Mouse (Mus musculus) CH12.LX (cell line): ENCODE measurements around the gene Gmpr2. TPM values are rescaled to one million over a fixed set of nuclear protein-coding genes. Genes with fewer than 3 reads are reported as not detected.

ENCODE experiments used
- DNase-seq: peaks from one replicate; pipeline ENCODE4 v3.0.0-alpha.2; 2013; ENCODE audit errors: extremely low read depth
- H3K27ac ChIP-seq: 2 replicates; pipeline ENCODE4 v1.5.1; 2012; ENCODE audit warnings: low read depth, mild to moderate bottlenecking, control low read depth, moderate library complexity; ENCODE audit not compliant: insufficient read depth
- H3K27me3 ChIP-seq: replicated peaks from 2 replicates; pipeline ENCODE3; 2012; ENCODE audit warnings: inconsistent platforms
- H3K36me3 ChIP-seq, 2 experiments: replicated peaks in 1 of 2; 2 replicates each; pipeline versions ENCODE3 to v1.6.1; 2012; ENCODE audit warnings: inconsistent platforms in 1 of 2, low read length in 1 of 2, mild to moderate bottlenecking in 1 of 2, mixed read lengths in 1 of 2, moderate library complexity in 1 of 2; ENCODE audit not compliant: control insufficient read depth in 1 of 2, insufficient read depth in 1 of 2
- H3K4me1 ChIP-seq, 2 experiments: 2 replicates each; pipeline ENCODE4 v1.6.1; 2012; ENCODE audit warnings: inconsistent platforms in 1 of 2, moderate library complexity in 1 of 2; ENCODE audit not compliant: insufficient read depth in 2 of 2, control insufficient read depth in 1 of 2
- H3K4me2 ChIP-seq: 2 replicates; pipeline ENCODE4 v1.6.1; 2012; ENCODE audit warnings: low read depth, mild to moderate bottlenecking, control low read depth; ENCODE audit not compliant: poor library complexity, insufficient read depth, severe bottlenecking
- H3K4me3 ChIP-seq, 3 experiments: fragments of 150-350 bp in 1 of 3; sonication (generic) in 1 of 3; replicated peaks in 1 of 3; 2 replicates each; pipeline versions ENCODE3 to v1.5.1; 2011 to 2012; ENCODE audit warnings: low read depth in 2 of 3, low read length in 2 of 3, mild to moderate bottlenecking in 2 of 3, moderate library complexity in 2 of 3, control low read depth in 1 of 3, improper control_type of control experiment in 1 of 3, inconsistent platforms in 1 of 3, mixed read lengths in 1 of 3; ENCODE audit not compliant: poor library complexity in 1 of 3
- H3K79me2 ChIP-seq: replicated peaks from 2 replicates; pipeline ENCODE4 v1.6.1; 2012; ENCODE audit warnings: mild to moderate bottlenecking, moderate library complexity; ENCODE audit not compliant: control insufficient read depth, poor library complexity, insufficient read depth, severe bottlenecking; ENCODE audit errors: extremely low read depth
- H3K9ac ChIP-seq: 2 replicates; pipeline ENCODE4 v1.6.1; 2012; ENCODE audit warnings: low read depth, mild to moderate bottlenecking, control low read depth, moderate library complexity; ENCODE audit not compliant: insufficient read depth
- H3K9me3 ChIP-seq: replicated peaks from 2 replicates; pipeline ENCODE3; 2012; ENCODE audit warnings: low read length, inconsistent platforms, mixed read lengths
- BHLHE40 ChIP-seq: IDR thresholded peaks from 2 replicates; pipeline ENCODE4 v1.6.1; 2011; ENCODE audit warnings: mild to moderate bottlenecking, low read depth, low read length, improper control_type of control experiment
- CHD2 ChIP-seq: IDR thresholded peaks from 2 replicates; pipeline ENCODE4 v1.6.1; 2011; ENCODE audit warnings: low read length, improper control_type of control experiment
- E2F4 ChIP-seq: IDR thresholded peaks from 2 replicates; pipeline ENCODE4 v1.6.1; 2011; ENCODE audit warnings: low read depth, low read length, improper control_type of control experiment; ENCODE audit not compliant: insufficient replicate concordance
- IRF4 ChIP-seq: IDR thresholded peaks from 2 replicates; pipeline ENCODE4 v1.6.1; 2014; ENCODE audit warnings: low read depth, mild to moderate bottlenecking, inconsistent platforms, low read length, improper control_type of control experiment
- JUN ChIP-seq: IDR thresholded peaks from 2 replicates; pipeline ENCODE4 v1.6.1; 2011; ENCODE audit warnings: low read depth, mild to moderate bottlenecking, low read length, improper control_type of control experiment, moderate library complexity; ENCODE audit not compliant: insufficient read depth
- MAFK ChIP-seq: IDR thresholded peaks from 2 replicates; pipeline ENCODE4 v1.6.1; 2011; ENCODE audit warnings: low read length, improper control_type of control experiment; ENCODE audit not compliant: insufficient replicate concordance
- MAZ ChIP-seq: IDR thresholded peaks from 2 replicates; pipeline ENCODE4 v1.6.1; 2012; ENCODE audit warnings: low read depth, mild to moderate bottlenecking, inconsistent platforms, low read length, improper control_type of control experiment, moderate library complexity
- MEF2A ChIP-seq: IDR thresholded peaks from 2 replicates; pipeline ENCODE4 v1.6.1; 2014; ENCODE audit warnings: low read depth, mild to moderate bottlenecking, inconsistent platforms, low read length, improper control_type of control experiment, borderline replicate concordance
- MXI1 ChIP-seq: IDR thresholded peaks from 2 replicates; pipeline ENCODE4 v1.6.1; 2011; ENCODE audit warnings: mild to moderate bottlenecking, low read depth, low read length, improper control_type of control experiment
- NELFE ChIP-seq: IDR thresholded peaks from 2 replicates; pipeline ENCODE4 v1.6.1; 2011; ENCODE audit warnings: low read depth, low read length, improper control_type of control experiment
- NRF1 ChIP-seq: IDR thresholded peaks from 2 replicates; pipeline ENCODE4 v1.6.1; 2014; ENCODE audit warnings: low read depth, mild to moderate bottlenecking, inconsistent platforms, low read length, improper control_type of control experiment, moderate library complexity
- POLR2A ChIP-seq: IDR thresholded peaks from 2 replicates; pipeline ENCODE4 v1.6.1; 2011; ENCODE audit warnings: low read depth, mild to moderate bottlenecking, improper control_type of control experiment, low read length
- RAD21 ChIP-seq: IDR thresholded peaks from 2 replicates; pipeline ENCODE4 v1.6.1; 2011; ENCODE audit warnings: low read depth, mild to moderate bottlenecking, low read length, improper control_type of control experiment, moderate library complexity
- SMC3 ChIP-seq: IDR thresholded peaks from 2 replicates; pipeline ENCODE4 v1.6.1; 2011; ENCODE audit warnings: low read depth, low read length, improper control_type of control experiment
- TCF12 ChIP-seq: IDR thresholded peaks from 2 replicates; pipeline ENCODE4 v1.6.1; 2014; ENCODE audit warnings: low read depth, mild to moderate bottlenecking, inconsistent platforms, low read length, improper control_type of control experiment
- UBTF ChIP-seq: IDR thresholded peaks from 2 replicates; pipeline ENCODE4 v1.6.1; 2012; ENCODE audit warnings: low read depth, mild to moderate bottlenecking, inconsistent platforms, low read length, improper control_type of control experiment, moderate library complexity
- ZC3H11A ChIP-seq: IDR thresholded peaks from 2 replicates; pipeline ENCODE4 v1.6.1; 2012; ENCODE audit warnings: low read depth, mild to moderate bottlenecking, inconsistent platforms, low read length, improper control_type of control experiment
- dilution Hi-C: fragments of 300-500 bp; cut with MboI; formaldehyde crosslinking; loops from 2 replicates; pipeline ENCODE4 v1.14.3; 2020; ENCODE audit warnings: low sequenced_read_pairs; ENCODE audit not compliant: extremely low pct_unique_long_range_greater_than_20kb, extremely low pct_ligation_motif_present
- in situ Hi-C: fragments of 300-500 bp; cut with MboI; formaldehyde crosslinking; loops from 3 replicates; pipeline ENCODE4 v1.14.3; 2019; ENCODE audit warnings: low sequenced_read_pairs, low pct_ligation_motif_present, low pct_unique_long_range_greater_than_20kb, mixed read lengths
- polyA plus RNA-seq: library from polyadenylated mRNA; unstranded; fragments of >175 nt; gene quantifications from 2 replicates; pipeline ENCODE4 v1.2.1, GENCODE M21; 2012; ENCODE audit warnings: low read depth; ENCODE audit not compliant: insufficient read length
- total RNA-seq, 2 experiments: library from RNA; depleted of rRNA; stranded (reverse); fragments of 300-350 nt in 1 of 2; fragments of >200 nt in 1 of 2; gene quantifications; 2 replicates each; pipeline ENCODE4 v1.2.3; 2012 to 2014

The Gmpr2 gene
- total and polyA plus RNA-seq, 3 experiments = 34.7 to 51.3 (median 37.3) TPM

GRCm38 (mm10) chr14:55726261-55726660 is 54.5 kb downstream of the Gmpr2 start:
- no peaks in the 10 kb centered on the region for H3K36me3 ChIP-seq
- H3K4me1 ChIP-seq = peaks cover 15 to 48% of the 10 kb centered on the region in 2 experiments
- no peak overlapping the region for H3K27ac ChIP-seq
- in situ Hi-C loops (no loop called here), dilution Hi-C loops (no loop called here)
- no peak overlapping the region for H3K4me2 ChIP-seq
- no peaks in the 10 kb centered on the region for H3K79me2 ChIP-seq
- DNase-seq = no peak
- H3K27me3 ChIP-seq = peaks cover 32% of the 10 kb centered on the region
- no peak overlapping the region for H3K9ac ChIP-seq
- TF ChIP-seq SMC3 (no peak), CHD2 (no peak), BHLHE40 (no peak), ZC3H11A (no peak), MAZ (no peak), MEF2A (no peak)
- H3K4me3 ChIP-seq = no peak overlapping the region
- no peaks in the 10 kb centered on the region for H3K9me3 ChIP-seq

DNA sequence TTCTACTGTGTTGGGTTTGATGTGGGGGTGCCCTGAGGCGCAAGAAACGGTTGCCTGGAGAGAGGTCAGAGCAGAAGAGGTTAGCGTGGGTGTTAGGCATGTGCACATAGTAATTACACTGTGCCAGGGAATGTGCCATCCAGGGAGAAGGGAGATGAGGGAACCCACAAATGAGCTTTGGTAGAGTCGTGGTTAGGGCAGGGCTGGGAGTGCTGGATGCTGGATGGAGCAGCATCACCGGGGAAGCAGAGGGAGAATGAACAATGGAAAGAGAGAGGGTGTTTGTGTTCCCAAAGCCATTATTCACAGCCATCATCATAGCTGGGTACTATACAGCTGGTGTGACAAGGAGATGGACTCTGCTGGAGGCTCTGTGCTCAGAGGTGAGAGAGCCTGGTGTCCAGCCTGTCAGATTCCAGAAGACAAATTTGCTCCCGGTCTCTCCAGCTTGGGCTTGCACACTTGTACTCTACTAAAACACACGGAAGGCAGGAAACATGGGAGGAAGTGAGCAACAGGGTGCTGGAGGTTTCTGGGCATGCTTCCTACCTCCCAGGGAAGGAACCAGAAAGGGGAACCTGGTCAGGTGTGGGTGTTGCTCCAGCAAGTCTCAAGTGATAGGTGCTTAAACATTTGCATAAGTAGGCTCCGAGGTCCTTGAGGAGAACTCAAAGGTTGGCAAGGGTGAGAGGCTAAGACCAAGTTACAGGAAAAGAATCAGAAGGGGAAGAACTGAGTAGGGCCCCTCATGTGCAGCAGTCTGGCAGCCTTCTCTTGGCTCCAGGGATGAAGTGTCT is 56.3 kb downstream of the Gmpr2 start:
- dilution Hi-C loops = no loop called here
- in situ Hi-C loops = no loop called here
- no peak overlapping the region for H3K27ac ChIP-seq
- no peak overlapping the region for H3K4me2 ChIP-seq
- peaks cover 32% of the 10 kb centered on the region for H3K27me3 ChIP-seq
- peaks cover 15 to 38% of the 10 kb centered on the region in 2 experiments for H3K4me1 ChIP-seq
- H3K9me3 ChIP-seq = no peaks in the 10 kb centered on the region
- DNase-seq = no peak
- H3K79me2 ChIP-seq = no peaks in the 10 kb centered on the region
- TF ChIP-seq MXI1 (no peak), UBTF (no peak), IRF4 (no peak), NRF1 (no peak), MEF2A (no peak), NELFE (no peak), MAFK (no peak), RAD21 (no peak), E2F4 (no peak), TCF12 (no peak), JUN (no peak), POLR2A (no peak)
- TF ChIP-seq, all 38 proteins: peak for 0
- no peak overlapping the region for H3K4me3 ChIP-seq
- H3K36me3 ChIP-seq = no peaks in the 10 kb centered on the region
- H3K9ac ChIP-seq = no peak overlapping the region

Other genes with a start within 250 kb of the Gmpr2 start
Only the 20 nearest of the 35 such genes appear.
- 292 and 335 TPM in 2 replicates for gene Psme1, start 93.8 kb upstream of the Gmpr2 start, total RNA-seq (2012; rRNA removed)
- gene Psme1, start 93.8 kb upstream of the Gmpr2 start, total RNA-seq (2014; rRNA removed) = 338 and 377 TPM in 2 replicates
- 638 and 740 TPM in 2 replicates for gene Psme1, start 93.8 kb upstream of the Gmpr2 start, polyA plus RNA-seq
- 9.6 and 10.4 TPM in 2 replicates for gene Emc9, start 86.6 kb upstream of the Gmpr2 start, total RNA-seq (2012; rRNA removed)
- 1.6 and 1.7 TPM in 2 replicates for gene Emc9, start 86.6 kb upstream of the Gmpr2 start, total RNA-seq (2014; rRNA removed)
- gene Emc9, start 86.6 kb upstream of the Gmpr2 start, polyA plus RNA-seq = 3.7 and 4.2 TPM in 2 replicates
- 634 and 684 TPM in 2 replicates for gene Psme2, start 80.8 kb upstream of the Gmpr2 start, total RNA-seq (2012; rRNA removed)
- gene Psme2, start 80.8 kb upstream of the Gmpr2 start, total RNA-seq (2014; rRNA removed) = 467 and 546 TPM in 2 replicates
- gene Psme2, start 80.8 kb upstream of the Gmpr2 start, polyA plus RNA-seq = 650 and 757 TPM in 2 replicates
- 14.8 and 15.9 TPM in 2 replicates for gene Rnf31, start 80.2 kb upstream of the Gmpr2 start, total RNA-seq (2012; rRNA removed)
- 3.2 and 3.8 TPM in 2 replicates for gene Rnf31, start 80.2 kb upstream of the Gmpr2 start, total RNA-seq (2014; rRNA removed)
- 18.2 and 22.6 TPM in 2 replicates for gene Rnf31, start 80.2 kb upstream of the Gmpr2 start, polyA plus RNA-seq
- gene Irf9, start 68.4 kb upstream of the Gmpr2 start, total RNA-seq (2012; rRNA removed) = 9.2 and 10.1 TPM in 2 replicates
- gene Irf9, start 68.4 kb upstream of the Gmpr2 start, total RNA-seq (2014; rRNA removed) = 9.6 and 11.2 TPM in 2 replicates
- 12.4 and 12.8 TPM in 2 replicates for gene Irf9, start 68.4 kb upstream of the Gmpr2 start, polyA plus RNA-seq
- gene Rec8, start 53.9 kb upstream of the Gmpr2 start, total RNA-seq (2012; rRNA removed) = not detected in 2 replicates
- not detected in 2 replicates for gene Rec8, start 53.9 kb upstream of the Gmpr2 start, total RNA-seq (2014; rRNA removed)
- gene Rec8, start 53.9 kb upstream of the Gmpr2 start, polyA plus RNA-seq = not detected in 2 replicates
- gene Ipo4, start 36.0 kb upstream of the Gmpr2 start, total RNA-seq (2012; rRNA removed) = 84.8 and 95.0 TPM in 2 replicates
- gene Ipo4, start 36.0 kb upstream of the Gmpr2 start, total RNA-seq (2014; rRNA removed) = 47.5 TPM in 2 replicates
- gene Ipo4, start 36.0 kb upstream of the Gmpr2 start, polyA plus RNA-seq = 164 and 175 TPM in 2 replicates
- 0.17 TPM in 1 of 2 replicates, not detected in the other for gene Gm49378, start 34.0 kb upstream of the Gmpr2 start, total RNA-seq (2012; rRNA removed)
- 9.1 and 11.7 TPM in 2 replicates for gene Gm49378, start 34.0 kb upstream of the Gmpr2 start, total RNA-seq (2014; rRNA removed)
- gene Gm49378, start 34.0 kb upstream of the Gmpr2 start, polyA plus RNA-seq = 8.7 TPM in 1 of 2 replicates, not detected in the other
- gene Tm9sf1, start 28.1 kb upstream of the Gmpr2 start, total RNA-seq (2012; rRNA removed) = 51.3 and 57.8 TPM in 2 replicates
- 36.1 and 39.5 TPM in 2 replicates for gene Tm9sf1, start 28.1 kb upstream of the Gmpr2 start, total RNA-seq (2014; rRNA removed)
- gene Tm9sf1, start 28.1 kb upstream of the Gmpr2 start, polyA plus RNA-seq = 58.0 and 65.3 TPM in 2 replicates
- gene Tssk4, start 21.8 kb upstream of the Gmpr2 start, total RNA-seq (2012; rRNA removed) = 0.29 and 0.30 TPM in 2 replicates
- 0.14 TPM in 1 of 2 replicates, not detected in the other for gene Tssk4, start 21.8 kb upstream of the Gmpr2 start, total RNA-seq (2014; rRNA removed)
- gene Tssk4, start 21.8 kb upstream of the Gmpr2 start, polyA plus RNA-seq = 0.26 and 0.31 TPM in 2 replicates
- 25.1 and 25.6 TPM in 2 replicates for gene Mdp1, start 11.4 kb upstream of the Gmpr2 start, total RNA-seq (2012; rRNA removed)
- gene Mdp1, start 11.4 kb upstream of the Gmpr2 start, total RNA-seq (2014; rRNA removed) = 30.9 and 39.0 TPM in 2 replicates
- gene Mdp1, start 11.4 kb upstream of the Gmpr2 start, polyA plus RNA-seq = 23.4 and 26.0 TPM in 2 replicates
- gene Nedd8, start 183 bp downstream of the Gmpr2 start, total RNA-seq (2012; rRNA removed) = 378 and 515 TPM in 2 replicates
- 272 and 276 TPM in 2 replicates for gene Nedd8, start 183 bp downstream of the Gmpr2 start, total RNA-seq (2014; rRNA removed)
- gene Nedd8, start 183 bp downstream of the Gmpr2 start, polyA plus RNA-seq = 513 and 653 TPM in 2 replicates
- 25.2 and 29.1 TPM in 2 replicates for gene Tinf2, start 9.9 kb downstream of the Gmpr2 start, total RNA-seq (2012; rRNA removed)
- 21.4 and 23.3 TPM in 2 replicates for gene Tinf2, start 9.9 kb downstream of the Gmpr2 start, total RNA-seq (2014; rRNA removed)
- 31.1 and 33.2 TPM in 2 replicates for gene Tinf2, start 9.9 kb downstream of the Gmpr2 start, polyA plus RNA-seq
- not detected in 2 replicates for gene Tgm1, start 42.0 kb downstream of the Gmpr2 start, total RNA-seq (2012; rRNA removed)
- 0.07 TPM in 1 of 2 replicates, not detected in the other for gene Tgm1, start 42.0 kb downstream of the Gmpr2 start, total RNA-seq (2014; rRNA removed)
- 0.14 and 0.16 TPM in 2 replicates for gene Tgm1, start 42.0 kb downstream of the Gmpr2 start, polyA plus RNA-seq
- 19.1 and 21.9 TPM in 2 replicates for gene Rabggta, start 50.3 kb downstream of the Gmpr2 start, total RNA-seq (2012; rRNA removed)
- gene Rabggta, start 50.3 kb downstream of the Gmpr2 start, total RNA-seq (2014; rRNA removed) = 12.0 and 16.2 TPM in 2 replicates
- gene Rabggta, start 50.3 kb downstream of the Gmpr2 start, polyA plus RNA-seq = 12.8 and 13.9 TPM in 2 replicates
- 23.6 and 33.2 TPM in 2 replicates for gene Dhrs1, start 73.7 kb downstream of the Gmpr2 start, total RNA-seq (2012; rRNA removed)
- 22.1 and 26.1 TPM in 2 replicates for gene Dhrs1, start 73.7 kb downstream of the Gmpr2 start, total RNA-seq (2014; rRNA removed)
- 21.1 and 34.1 TPM in 2 replicates for gene Dhrs1, start 73.7 kb downstream of the Gmpr2 start, polyA plus RNA-seq
- 38.5 and 45.7 TPM in 2 replicates for gene Nop9, start 73.8 kb downstream of the Gmpr2 start, total RNA-seq (2012; rRNA removed)
- gene Nop9, start 73.8 kb downstream of the Gmpr2 start, total RNA-seq (2014; rRNA removed) = 85.3 and 92.1 TPM in 2 replicates
- gene Nop9, start 73.8 kb downstream of the Gmpr2 start, polyA plus RNA-seq = 76.9 and 89.1 TPM in 2 replicates
- gene Cideb, start 86.5 kb downstream of the Gmpr2 start, total RNA-seq (2012; rRNA removed) = 2.3 and 2.6 TPM in 2 replicates
- not detected in 2 replicates for gene Cideb, start 86.5 kb downstream of the Gmpr2 start, total RNA-seq (2014; rRNA removed)
- gene Cideb, start 86.5 kb downstream of the Gmpr2 start, polyA plus RNA-seq = 0.49 and 0.61 TPM in 2 replicates
- 0.04 and 0.13 TPM in 2 replicates for gene Ltb4r2, start 89.5 kb downstream of the Gmpr2 start, total RNA-seq (2012; rRNA removed)
- gene Ltb4r2, start 89.5 kb downstream of the Gmpr2 start, total RNA-seq (2014; rRNA removed) = 0.05 TPM in 1 of 2 replicates, not detected in the other
- not detected in 2 replicates for gene Ltb4r2, start 89.5 kb downstream of the Gmpr2 start, polyA plus RNA-seq
- 0.13 TPM in 1 of 2 replicates, not detected in the other for gene Ltb4r1, start 94.0 kb downstream of the Gmpr2 start, total RNA-seq (2012; rRNA removed)
- 0.16 and 0.21 TPM in 2 replicates for gene Ltb4r1, start 94.0 kb downstream of the Gmpr2 start, total RNA-seq (2014; rRNA removed)
- 0.33 TPM in 1 of 2 replicates, not detected in the other for gene Ltb4r1, start 94.0 kb downstream of the Gmpr2 start, polyA plus RNA-seq